Mouse (Mus musculus): ENCODE measurements around the gene Stat3. TPM values are rescaled to one million over a fixed set of nuclear protein-coding genes. Genes with fewer than 3 reads are reported as not detected.

The Stat3 gene
- total and polyA plus RNA-seq, 3 experiments, result 63.5 to 81.1 (median 69.3) TPM

DNA sequence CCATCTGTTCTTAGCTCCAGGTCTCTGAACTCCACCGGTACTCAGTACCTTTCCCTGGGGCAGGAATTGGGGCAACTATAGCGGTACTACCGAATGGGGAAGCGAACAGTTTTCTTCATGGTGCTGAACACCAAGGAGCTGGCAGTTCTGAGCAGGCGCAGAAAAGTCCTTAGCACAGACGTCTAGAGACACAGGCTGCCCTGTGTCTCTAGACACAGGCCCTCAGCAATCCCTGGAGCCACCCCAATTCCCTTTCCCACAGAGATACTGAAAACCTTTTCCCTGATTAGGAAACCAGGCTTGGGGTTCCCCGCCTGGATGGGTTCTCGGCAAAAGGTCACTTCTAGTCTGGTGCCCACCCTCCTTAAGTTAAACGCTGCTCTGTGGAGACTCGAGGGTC lies 32.1 kb upstream of the Stat3 start:
- Histone ChIP-seq H3K36me3 (replicated peaks) (no peaks in the 10 kb centered on the region), H3K4me1 (ENCODE audit: insufficient read depth, low read depth, low read length) (peaks cover 30% of the 10 kb centered on the region), H3K4me3 (ENCODE audit: low read depth, low read length) (no peak overlapping the region), H3K27me3 (ENCODE audit: insufficient read depth, low read length) (peaks cover 65% of the 10 kb centered on the region), H3K9me3 (replicated peaks) (no peaks in the 10 kb centered on the region)
- TF ChIP-seq POLR2AphosphoS5 (IDR thresholded peaks at IDR 0.05; ENCODE audit: insufficient replicate concordance, low read depth, low read length) (no peak), TAL1 (conservative IDR thresholded peaks at IDR 0.05; ENCODE audit: low read depth, low read length) (no peak)
- ATAC-seq (ENCODE audit: extremely low read depth, insufficient number of reproducible peaks, low FRiP score, poor library complexity, severe bottlenecking), result no peak
- DNase-seq (ENCODE audit: low spot score), result no peak

GRCm38 (mm10) chr11:100970557-100970937 lies 31.2 kb upstream of the Stat3 start, which contains the start of gene Cavin1:
Cavin1 (minus strand) TSS chr11:100970887.
- ATAC-seq (ENCODE audit: extremely low read depth, insufficient number of reproducible peaks, low FRiP score, poor library complexity, severe bottlenecking) (no peak), DNase-seq (ENCODE audit: low spot score) (no peak)
- peaks cover 66% of the 10 kb centered on the region for H3K27me3 ChIP-seq (ENCODE audit: insufficient read depth, low read length)

GRCm38 (mm10) chr11:100969744-100970556 lies 30.6 kb upstream of the Stat3 start:
- Histone ChIP-seq H3K4me3 (ENCODE audit: low read depth, low read length) (peak overlapping the region; percentile 76), H3K9me3 (replicated peaks) (no peaks in the 10 kb centered on the region), H3K4me1 (ENCODE audit: insufficient read depth, low read depth, low read length) (peaks cover 39% of the 10 kb centered on the region), H3K27me3 (ENCODE audit: insufficient read depth, low read length) (peaks cover 65% of the 10 kb centered on the region), H3K36me3 (replicated peaks) (no peaks in the 10 kb centered on the region)
- peak; percentile 75 for DNase-seq (ENCODE audit: low spot score)
- no peak for TF ChIP-seq POLR2AphosphoS5 (IDR thresholded peaks at IDR 0.05; ENCODE audit: insufficient replicate concordance, low read depth, low read length)
- TF ChIP-seq GATA2 (IDR thresholded peaks at IDR 0.05; ENCODE audit: borderline replicate concordance, low read depth, low read length), result no peak
- no peak for TF ChIP-seq TAL1 (conservative IDR thresholded peaks at IDR 0.05; ENCODE audit: low read depth, low read length)
- no peak for TF ChIP-seq GATA1 (IDR thresholded peaks at IDR 0.05; ENCODE audit: borderline replicate concordance, low read length)
- TF ChIP-seq CTCF (IDR thresholded peaks at IDR 0.05; ENCODE audit: low read depth, low read length), result no peak
- peak; percentile 60; the same call in 1 of the 2 replicates for ATAC-seq (ENCODE audit: extremely low read depth, insufficient number of reproducible peaks, low FRiP score, poor library complexity, severe bottlenecking)

More at GRCm38 (mm10) chr11:100970557-100970937, 31.2 kb upstream of the Stat3 start, which contains the start of gene Cavin1:
- H3K4me3 ChIP-seq (ENCODE audit: low read depth, low read length), result peak within 1 kb of the TSS; percentile 76
- peaks cover 37% of the 10 kb centered on the region for H3K4me1 ChIP-seq (ENCODE audit: insufficient read depth, low read depth, low read length)
- H3K9me3 ChIP-seq (replicated peaks), result no peaks in the 10 kb centered on the region
- no peaks in the 10 kb centered on the region for H3K36me3 ChIP-seq (replicated peaks)
- TF ChIP-seq TAL1 (conservative IDR thresholded peaks at IDR 0.05; ENCODE audit: low read depth, low read length), result no peak
- no peak for TF ChIP-seq POLR2AphosphoS5 (IDR thresholded peaks at IDR 0.05; ENCODE audit: insufficient replicate concordance, low read depth, low read length)
- no peak for TF ChIP-seq GATA2 (IDR thresholded peaks at IDR 0.05; ENCODE audit: borderline replicate concordance, low read depth, low read length)
- TF ChIP-seq GATA1 (IDR thresholded peaks at IDR 0.05; ENCODE audit: borderline replicate concordance, low read length), result no peak
- no peak for TF ChIP-seq CTCF (IDR thresholded peaks at IDR 0.05; ENCODE audit: low read depth, low read length)

- ATAC-seq (ENCODE audit: extremely low read depth, insufficient number of reproducible peaks, low FRiP score, poor library complexity, severe bottlenecking) (no peak), DNase-seq (ENCODE audit: low spot score) (no peak)
- Histone ChIP-seq H3K36me3 (replicated peaks) (peaks cover 3% of the 10 kb centered on the region), H3K4me3 (ENCODE audit: low read depth, low read length) (peak overlapping the region; percentile 76), H3K9me3 (replicated peaks) (no peaks in the 10 kb centered on the region), H3K27me3 (ENCODE audit: insufficient read depth, low read length) (peaks cover 65% of the 10 kb centered on the region), H3K4me1 (ENCODE audit: insufficient read depth, low read depth, low read length) (peaks cover 45% of the 10 kb centered on the region)
- TF ChIP-seq GATA1 (IDR thresholded peaks at IDR 0.05; ENCODE audit: borderline replicate concordance, low read length) (no peak), TAL1 (conservative IDR thresholded peaks at IDR 0.05; ENCODE audit: low read depth, low read length) (no peak), CTCF (IDR thresholded peaks at IDR 0.05; ENCODE audit: low read depth, low read length) (no peak), GATA2 (IDR thresholded peaks at IDR 0.05; ENCODE audit: borderline replicate concordance, low read depth, low read length) (no peak), POLR2AphosphoS5 (IDR thresholded peaks at IDR 0.05; ENCODE audit: insufficient replicate concordance, low read depth, low read length) (no peak)
Observed at GRCm38 (mm10) chr11:100969189-100969743, 29.9 kb upstream of the Stat3 start.

- peaks cover 66% of the 10 kb centered on the region for H3K27me3 ChIP-seq (ENCODE audit: insufficient read depth, low read length)
- no peak for TF ChIP-seq TAL1 (conservative IDR thresholded peaks at IDR 0.05; ENCODE audit: low read depth, low read length)
- H3K4me3 ChIP-seq (ENCODE audit: low read depth, low read length), result 0 out of 2 replicates have a peak overlapping the region, but pooled peaks have one; percentile 76
- ATAC-seq (ENCODE audit: extremely low read depth, insufficient number of reproducible peaks, low FRiP score, poor library complexity, severe bottlenecking), result no peak
- H3K9me3 ChIP-seq (replicated peaks), result no peaks in the 10 kb centered on the region
- peaks cover 52% of the 10 kb centered on the region for H3K4me1 ChIP-seq (ENCODE audit: insufficient read depth, low read depth, low read length)
- peaks cover 3% of the 10 kb centered on the region for H3K36me3 ChIP-seq (replicated peaks)
- DNase-seq (ENCODE audit: low spot score), result no peak
Observed at GRCm38 (mm10) chr11:100968501-100968900, 29.2 kb upstream of the Stat3 start.

DNA sequence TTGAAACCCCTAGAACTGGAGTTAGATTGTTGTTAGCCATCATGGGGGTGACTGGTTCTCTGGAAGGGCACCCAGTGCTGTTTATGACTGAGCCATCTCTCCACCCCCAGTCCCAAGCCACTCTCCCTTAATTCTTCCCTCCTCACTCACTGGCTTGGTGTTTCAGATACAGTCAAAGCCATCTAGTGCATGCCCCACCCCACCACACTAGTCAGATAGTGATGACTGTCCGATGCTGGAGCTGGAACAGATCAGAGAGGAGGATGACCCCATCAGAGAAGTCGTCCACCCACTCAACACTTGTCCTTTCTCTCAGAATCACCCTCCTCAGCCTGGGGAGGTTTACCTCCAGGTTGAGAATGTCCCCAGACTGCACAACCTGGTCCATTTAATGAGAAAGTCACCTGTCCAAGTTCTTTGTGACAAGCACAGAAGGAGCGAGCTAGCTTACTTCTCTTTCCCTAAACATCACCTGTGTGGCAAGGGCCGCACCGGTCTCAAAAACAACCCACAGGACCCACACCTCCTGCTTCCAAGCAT lies 28.6 kb upstream of the Stat3 start:
- ATAC-seq (ENCODE audit: extremely low read depth, insufficient number of reproducible peaks, low FRiP score, poor library complexity, severe bottlenecking), result no peak
- Histone ChIP-seq H3K9me3 (replicated peaks) (no peaks in the 10 kb centered on the region), H3K4me3 (ENCODE audit: low read depth, low read length) (no peak overlapping the region), H3K4me1 (ENCODE audit: insufficient read depth, low read depth, low read length) (peaks cover 58% of the 10 kb centered on the region), H3K36me3 (replicated peaks) (peaks cover 3% of the 10 kb centered on the region), H3K27me3 (ENCODE audit: insufficient read depth, low read length) (peaks cover 63% of the 10 kb centered on the region)
- TF ChIP-seq TAL1 (conservative IDR thresholded peaks at IDR 0.05; ENCODE audit: low read depth, low read length), result no peak
- DNase-seq (ENCODE audit: low spot score), result no peak

Measured in G1E (cell line).